Mouse (Mus musculus) layer of hippocampus, postnatal 25 days (tissue): ENCODE measurements around the gene Phf21b. TPM values are rescaled to one million over a fixed set of nuclear protein-coding genes. Genes with fewer than 3 reads are reported as not detected.

Source experiments
- DNase-seq, 2 experiments: peaks; one replicate each; pipeline ENCODE4 v3.0.0; 2022; ENCODE audit warnings: mixed read lengths in 2 of 2, low spot score in 1 of 2; ENCODE audit errors: extremely low spot score in 1 of 2
- total RNA-seq, 2 experiments: library from RNA; stranded (reverse); gene quantifications; 2 replicates each; pipeline ENCODE4 v1.2.3; 2021

The Phf21b gene
- total RNA-seq, 2 experiments from 2014 or later = 6.4 to 10.1 TPM

DNA sequence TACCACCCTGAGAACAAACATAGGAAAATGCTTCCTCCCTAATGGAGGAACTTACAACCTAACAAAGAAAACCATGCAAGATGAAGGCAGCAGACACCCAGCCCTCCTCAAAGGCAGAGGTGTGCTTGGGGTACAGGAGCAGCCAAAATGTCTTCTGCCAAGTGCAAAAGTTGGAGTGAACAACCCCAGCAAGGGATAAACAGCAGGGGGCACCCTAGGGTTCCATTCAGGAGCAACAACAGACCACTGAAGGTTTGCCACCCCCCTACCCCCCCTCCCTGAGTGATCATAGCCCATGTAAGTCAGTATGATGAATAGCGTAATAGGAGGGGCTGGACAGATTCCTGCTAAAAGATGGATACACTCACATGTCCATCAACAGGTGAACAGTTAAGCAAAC is 5.5 kb downstream of the Phf21b start:
- DNase-seq = no peak

DNA sequence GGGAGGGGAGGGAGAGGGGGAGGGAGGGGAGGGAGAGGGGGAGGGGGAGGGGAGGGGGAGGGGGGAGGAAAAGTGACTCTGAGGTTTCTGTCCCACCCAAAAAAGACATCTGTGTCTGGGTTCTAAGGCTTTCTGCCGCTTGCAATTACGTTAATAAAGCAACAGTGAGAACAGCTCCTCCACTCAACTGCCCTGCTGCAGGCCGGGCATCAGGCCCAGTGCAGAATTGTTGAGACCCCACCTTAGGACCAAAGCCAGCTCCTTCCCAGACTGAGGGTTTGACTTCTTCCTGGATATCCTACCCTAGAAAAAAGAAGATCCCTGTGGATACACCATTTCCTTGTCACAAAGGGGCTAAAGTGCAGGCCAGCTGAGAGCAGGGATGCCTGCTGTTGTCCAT is 9.6 kb downstream of the Phf21b start:
- no peak for DNase-seq

DNA sequence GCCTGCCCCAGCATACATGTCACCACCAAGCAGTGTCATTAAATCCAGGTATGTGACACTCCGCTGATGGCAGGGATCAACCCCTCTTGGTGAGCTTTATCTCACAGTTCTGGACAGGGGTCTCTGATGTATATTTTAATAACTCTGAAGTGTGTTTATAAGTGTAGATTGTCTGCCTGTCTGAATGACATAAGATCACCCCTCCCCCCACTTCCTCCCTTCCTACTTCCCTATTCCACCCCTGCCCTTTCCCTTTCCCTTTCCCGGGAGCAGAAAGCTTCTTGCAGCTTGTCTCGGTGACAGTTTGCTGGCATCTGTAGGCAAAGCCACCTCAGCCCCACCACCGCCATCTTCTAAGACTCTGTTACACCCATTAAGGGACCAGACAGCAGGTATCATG is 11.0 kb downstream of the Phf21b start:
- DNase-seq = no peak

DNA sequence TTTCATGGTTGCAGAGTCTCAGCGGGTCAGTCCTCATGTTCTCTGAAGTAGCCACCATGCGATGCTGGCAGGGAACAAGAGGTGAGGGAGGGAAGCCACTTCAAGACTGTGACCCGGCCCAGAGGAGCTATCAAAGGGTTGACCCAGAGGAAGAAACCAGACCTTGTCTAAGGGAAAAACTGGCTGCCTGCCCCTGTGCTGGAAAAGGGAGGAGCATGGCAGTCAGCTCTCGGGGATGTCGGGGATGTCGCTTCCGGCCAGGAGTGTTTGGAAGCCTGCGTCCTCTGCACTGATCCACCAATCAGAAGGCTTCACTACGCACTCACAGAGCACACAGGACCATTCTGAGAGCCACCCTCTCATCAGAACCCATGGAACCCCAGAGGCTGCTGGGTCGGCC is 12.8 kb downstream of the Phf21b start:
- no peak for DNase-seq

DNA sequence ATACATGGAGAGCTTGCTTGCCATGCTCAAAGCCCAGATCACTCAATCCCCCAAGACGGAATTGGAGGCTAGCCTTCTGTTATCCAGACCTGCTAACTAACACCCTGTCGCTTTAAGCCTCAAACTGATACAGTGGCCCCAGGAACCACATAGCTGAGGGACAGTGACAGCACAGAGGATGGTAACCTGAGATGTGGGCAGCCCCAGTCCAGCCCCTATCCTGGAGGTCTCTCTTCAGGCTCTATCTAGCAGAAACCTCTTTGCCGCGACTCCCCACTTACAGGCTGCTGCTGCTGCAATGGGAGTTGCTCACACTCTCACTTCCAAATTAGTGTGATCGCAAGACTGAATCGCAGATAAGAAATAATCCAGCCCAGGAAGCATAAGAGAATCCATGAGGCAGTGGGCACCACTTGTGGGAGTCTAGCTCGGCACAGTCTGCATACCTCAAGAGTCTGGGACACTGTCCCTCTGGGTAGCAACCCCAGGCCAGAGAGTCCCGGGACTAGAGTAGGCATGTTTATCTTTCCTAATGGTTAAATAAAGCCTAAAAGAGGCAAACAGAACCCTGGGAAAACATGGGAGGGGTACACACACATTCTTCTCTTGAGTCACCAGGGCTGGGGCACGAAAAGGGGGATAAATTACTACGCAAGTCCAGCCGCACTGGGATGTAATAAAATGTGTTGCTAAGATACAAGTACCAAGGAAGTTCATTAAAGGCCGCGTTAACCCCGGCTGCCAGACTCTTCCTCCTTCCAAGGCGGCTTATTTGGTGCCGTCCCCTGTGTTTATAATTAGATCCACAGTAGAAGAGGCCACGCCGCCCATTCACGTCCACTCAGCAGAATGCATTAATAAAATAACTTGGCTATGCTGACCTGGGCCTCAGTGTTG is 13.7 kb downstream of the Phf21b start:
- no peak for DNase-seq

DNA sequence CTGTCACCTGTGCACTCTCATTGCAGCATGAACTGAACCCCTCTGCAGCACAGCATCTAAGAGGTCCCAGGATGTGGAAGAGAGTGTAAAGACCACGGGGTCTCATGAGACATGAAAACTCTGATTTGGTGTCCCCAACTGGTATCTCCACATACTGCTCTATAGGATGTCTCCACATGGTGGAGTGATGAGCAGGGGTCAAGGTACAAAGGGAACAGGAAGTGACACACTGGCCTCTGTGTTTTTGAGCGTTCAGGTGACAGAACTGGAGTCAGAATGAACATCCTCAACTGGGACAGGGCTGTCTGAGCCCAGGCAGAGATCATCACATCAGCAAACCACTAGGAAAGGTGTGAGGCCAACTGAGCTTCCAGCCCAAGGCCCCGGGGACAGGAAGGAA is 15.3 kb downstream of the Phf21b start:
- no peak for DNase-seq

DNA sequence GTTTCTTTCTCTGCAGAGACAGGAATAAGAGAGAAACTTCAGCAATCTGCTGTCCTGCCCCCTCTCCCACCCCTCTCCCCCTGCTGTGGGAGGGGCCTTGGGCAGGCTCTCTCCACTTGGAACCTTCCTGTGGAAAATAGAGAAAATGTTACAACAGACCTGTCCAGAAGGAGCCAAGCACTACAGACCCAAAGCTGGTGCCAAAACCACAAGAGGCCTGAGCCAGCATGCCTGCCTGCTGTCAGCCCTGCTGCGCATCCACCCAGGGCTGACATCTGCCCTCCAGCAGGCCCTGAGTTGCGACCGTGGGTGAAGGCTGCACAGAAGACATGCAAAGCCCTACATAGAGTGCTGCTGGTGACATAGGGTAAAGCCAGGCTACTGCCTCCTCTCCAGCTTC is 16.3 kb downstream of the Phf21b start:
- no peak for DNase-seq

DNA sequence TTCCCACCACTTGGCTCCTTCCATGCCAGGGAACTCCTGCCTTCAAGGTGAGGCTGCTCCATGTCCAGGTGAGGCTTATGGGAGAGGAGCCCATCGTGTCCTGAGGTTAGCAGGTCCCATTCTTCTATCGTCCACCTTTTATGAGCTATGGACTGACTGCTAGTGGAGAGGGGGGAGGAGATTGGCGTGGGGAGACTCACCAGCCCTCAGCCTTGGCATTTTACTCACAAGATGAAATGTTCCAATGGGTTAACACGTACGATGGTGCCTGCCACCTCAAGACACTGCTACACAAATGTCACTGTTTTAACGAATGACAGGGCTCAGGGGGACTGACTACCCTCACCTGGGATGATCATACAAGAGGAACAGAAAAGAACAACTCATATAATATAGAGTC is 18.0 kb downstream of the Phf21b start:
- no peak for DNase-seq

DNA sequence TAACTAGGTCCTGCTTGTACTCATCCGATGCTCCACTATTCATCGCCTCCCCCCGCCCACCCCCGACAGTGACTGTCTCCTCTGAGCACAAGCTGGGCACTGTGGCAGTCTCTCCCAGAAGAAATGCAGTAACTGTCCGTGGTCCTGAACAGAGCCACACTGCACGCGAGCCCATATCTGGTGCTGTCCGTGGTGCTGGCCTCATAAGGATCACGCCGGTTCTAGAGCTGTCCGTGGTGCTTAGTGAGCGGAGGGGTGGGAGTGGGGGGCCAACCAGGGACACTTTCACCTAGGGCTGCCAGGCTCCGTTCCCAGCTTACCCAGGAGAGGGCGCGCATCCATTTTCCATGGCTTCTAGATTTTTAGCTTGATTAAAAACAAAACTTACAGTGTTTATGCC is 26.4 kb downstream of the Phf21b start:
- DNase-seq = peak; percentile 48 to 79

DNA sequence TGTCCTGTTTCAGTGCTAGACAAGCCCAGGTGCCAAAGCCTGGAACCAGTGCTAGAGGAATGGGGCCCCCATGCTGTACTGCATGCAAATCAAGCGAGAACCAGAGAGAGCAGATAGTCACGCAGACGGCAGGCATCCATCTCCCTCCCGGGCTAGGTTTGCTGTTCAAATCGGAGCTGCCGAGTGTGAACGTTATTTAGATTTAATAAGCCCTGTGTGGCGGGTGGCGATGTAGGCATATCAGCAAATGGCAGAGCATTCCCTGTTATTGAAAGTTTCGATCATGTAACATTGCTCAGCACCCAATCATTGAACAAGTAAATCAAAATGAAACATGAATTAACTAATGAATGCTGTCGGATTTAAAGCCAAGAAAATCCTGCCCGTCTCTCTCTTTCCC is 27.2 kb downstream of the Phf21b start:
- DNase-seq = no peak

DNA sequence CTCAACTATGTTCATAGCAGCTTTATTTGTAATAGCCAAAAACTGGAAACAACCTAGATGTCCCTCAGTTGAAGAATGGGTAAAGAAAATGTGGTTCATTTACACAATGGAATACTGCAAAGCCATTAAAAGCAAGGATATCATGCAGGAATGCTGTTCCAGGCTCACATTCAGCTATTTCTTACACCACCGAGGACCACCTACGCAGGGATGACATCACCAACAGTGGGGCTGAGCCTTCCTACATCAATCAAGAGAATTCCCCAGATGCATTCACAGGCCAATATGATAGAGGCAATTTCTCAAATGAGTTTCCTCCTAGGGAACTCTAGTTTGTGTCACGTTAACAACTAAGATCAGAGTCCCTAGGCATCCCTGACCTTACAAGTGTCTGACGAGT is 32.8 kb downstream of the Phf21b start:
- DNase-seq = no peak

DNA sequence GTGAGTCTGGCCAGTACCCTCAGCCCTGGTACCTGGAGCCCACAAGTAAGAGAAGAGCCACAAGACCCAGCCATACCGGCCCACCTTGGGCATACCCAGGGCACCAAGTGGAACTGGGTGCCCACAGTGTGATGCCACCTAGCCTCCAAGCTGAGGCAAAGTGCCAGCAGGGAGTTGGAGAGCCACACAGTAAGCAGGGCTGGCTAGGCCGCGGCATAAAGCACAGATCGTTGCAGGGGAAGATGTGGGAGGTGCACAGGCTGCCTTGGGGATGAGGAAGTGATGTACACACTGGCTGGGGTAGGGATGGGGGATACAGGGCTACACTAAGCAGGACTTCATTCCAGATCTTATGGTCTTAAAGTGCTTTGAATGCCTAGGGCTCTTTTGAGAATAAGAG is 35.0 kb downstream of the Phf21b start:
- no peak for DNase-seq

DNA sequence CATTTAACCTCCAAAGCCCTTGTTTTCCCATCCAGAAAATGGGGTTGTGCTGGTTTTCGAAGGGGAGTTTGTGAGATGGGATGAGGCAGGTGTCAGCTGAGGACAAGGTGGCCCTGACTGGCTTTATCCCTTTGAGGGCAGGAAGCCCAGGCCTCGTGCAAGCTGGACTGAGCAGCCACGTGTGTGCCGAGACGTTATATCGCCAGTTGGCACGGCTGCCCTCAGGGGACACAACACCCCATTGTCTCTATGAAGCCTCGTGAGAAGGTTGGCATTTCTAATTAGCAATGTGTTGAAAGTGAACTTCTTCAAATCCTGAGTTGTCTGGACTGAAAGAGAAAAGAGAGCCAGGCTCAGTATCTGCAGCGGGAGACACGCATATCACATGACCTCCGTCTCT is 37.6 kb downstream of the Phf21b start:
- DNase-seq = no peak

DNA sequence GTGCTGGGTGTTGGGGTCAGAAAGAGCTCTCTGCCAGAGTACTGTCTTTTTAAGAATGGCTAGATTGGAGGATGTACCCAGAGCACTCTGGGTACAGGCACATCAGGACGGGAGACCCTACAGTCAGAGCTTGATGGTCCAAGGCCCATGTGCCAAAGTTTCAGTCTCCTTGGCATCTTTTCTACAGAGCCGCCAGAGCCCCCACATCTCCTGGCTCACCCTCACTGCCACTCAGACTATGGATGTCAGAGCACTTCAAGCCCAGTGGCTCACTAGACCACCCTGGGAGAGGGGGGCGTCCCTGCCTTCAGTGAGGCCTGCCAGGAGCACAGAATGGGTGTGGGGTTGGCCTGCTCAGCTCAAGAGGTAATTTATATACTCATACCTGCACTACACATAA is 38.3 kb downstream of the Phf21b start:
- DNase-seq = no peak

DNA sequence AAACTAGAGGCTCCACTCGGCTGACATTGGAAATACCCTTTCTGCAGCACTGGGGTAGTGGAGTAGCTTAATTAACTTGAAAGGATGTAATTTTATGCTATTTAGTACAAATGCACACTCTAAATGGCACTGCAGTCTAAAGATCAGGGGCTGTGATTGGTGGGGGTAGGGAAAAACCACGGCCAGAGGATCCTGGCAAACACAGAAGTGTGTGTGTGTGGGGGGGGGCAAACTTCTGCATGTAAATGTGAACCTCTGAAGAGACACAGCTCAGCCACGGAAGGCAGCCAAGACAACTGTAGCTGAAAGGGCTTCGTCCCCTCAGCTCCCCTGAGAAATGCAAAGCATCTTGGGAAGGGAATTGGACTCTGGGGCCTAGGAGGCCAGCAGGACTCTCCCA is 40.7 kb downstream of the Phf21b start:
- no peak for DNase-seq

DNA sequence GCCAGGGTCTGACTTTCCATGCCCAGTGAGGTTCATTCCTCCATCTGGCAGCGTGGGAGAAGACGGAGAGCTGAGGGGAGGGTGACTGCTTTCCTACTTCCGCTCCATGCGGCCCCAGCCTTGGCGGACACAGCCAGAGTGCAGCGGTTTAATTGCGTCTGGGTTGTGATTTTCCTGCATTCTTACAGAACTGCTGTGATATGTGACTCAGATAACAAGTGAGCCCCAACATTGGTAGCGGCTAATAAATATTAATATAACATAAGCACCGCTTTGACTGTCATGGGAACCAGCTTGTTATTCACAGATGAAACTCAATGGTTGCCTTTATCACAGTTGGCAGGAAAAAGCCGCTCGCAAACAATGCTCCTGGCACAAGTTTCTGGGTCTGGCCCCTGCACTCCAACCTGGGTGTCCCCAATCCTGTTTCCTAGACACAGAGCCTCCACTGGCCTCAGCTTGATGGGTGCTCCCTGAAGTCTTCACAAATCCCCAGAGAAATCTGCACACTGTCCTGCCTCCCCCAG is 43.0 kb downstream of the Phf21b start:
- DNase-seq = peak in 1 of 2 experiments; percentile 16

DNA sequence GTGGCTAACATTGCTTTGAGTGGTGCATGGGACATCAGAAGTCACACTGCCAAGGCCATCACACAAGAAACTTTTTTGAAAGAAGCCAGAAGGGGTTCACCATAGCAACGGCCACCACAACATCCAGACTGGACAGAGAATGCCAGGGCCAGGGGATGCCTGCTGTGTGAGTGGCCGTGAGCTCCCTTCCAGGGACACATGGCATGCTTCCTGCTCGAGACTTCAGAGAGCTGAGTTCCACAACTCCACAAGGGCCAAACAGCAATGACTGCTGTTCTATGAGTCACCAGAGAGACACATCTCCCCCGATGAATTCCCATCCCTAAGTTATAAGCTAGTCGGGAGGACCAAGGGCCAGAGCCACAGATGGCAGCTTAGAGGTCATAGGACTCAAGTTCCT is 44.7 kb downstream of the Phf21b start:
- no peak for DNase-seq

DNA sequence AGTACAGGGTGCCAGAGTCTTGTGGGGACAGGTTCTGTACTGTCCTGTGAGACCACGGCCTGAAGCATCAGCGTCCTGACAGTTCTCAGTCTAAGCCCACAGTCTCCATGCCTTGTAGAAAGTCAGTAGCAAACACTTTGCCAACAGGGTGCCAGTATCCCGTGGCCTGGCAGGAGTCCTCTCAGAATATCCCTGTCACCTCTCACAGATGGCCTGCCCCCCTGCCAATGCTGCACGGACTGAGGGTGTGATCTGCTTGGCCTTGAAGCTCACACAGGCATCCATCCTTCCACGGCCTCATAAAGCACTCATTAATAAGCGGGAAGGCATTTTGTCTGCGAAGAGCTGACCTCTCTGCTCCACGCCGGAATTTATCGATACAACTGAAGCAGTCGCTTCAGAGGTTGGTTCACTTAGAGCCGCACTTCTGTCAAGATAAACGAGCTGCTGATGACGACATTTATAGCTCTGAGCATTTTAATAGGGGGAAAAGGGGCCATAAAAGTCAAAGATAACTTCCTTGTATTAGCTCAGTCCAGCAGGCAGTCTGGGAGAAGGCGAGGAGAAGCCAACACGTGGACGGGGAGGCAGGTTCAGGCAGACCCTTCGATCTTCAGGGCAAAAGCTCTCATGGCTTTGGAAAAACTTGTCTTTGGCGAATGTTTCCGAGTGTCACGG is 46.4 kb downstream of the Phf21b start:
- DNase-seq = no peak

DNA sequence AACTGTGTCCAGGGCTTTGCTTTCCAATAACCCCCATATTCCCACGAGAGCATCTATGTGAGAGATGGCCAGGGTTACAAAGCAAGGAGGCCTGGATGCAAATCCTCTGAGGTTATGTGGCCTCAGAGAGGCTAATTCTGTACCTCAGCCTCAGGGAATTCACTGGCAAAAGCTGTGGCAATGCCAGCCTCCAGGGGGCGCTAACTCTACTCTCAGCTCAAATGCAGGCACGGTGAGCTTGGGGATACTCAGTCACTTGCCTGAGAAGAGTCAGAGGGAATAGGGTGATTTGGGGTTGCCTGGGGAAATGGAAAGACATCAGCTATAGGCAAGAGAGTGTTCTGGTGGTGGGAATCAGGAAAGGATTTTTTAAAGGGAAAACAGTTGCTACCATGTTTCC is 52.2 kb downstream of the Phf21b start:
- DNase-seq = peak; percentile 64 to 89

DNA sequence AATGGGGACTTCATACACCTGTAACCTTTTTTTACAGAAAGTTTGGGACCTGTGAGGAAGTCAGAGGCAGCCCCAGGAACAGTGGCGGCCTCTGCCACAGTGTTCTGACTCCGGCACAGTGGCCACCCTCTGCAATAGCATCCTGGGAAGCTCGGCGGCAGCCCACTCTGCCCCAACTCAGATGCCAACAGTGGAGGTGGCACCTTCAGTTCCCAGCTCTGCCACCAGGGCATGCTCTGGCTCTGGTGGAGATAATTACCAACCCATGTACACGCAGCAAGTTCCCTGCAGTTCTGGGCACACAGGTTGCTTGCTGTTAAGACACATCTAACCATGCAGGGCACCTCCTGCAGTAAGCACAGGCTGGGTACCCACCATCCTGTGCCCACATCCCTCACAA is 55.7 kb downstream of the Phf21b start:
- DNase-seq = peak in 1 of 2 experiments; percentile 56

DNA sequence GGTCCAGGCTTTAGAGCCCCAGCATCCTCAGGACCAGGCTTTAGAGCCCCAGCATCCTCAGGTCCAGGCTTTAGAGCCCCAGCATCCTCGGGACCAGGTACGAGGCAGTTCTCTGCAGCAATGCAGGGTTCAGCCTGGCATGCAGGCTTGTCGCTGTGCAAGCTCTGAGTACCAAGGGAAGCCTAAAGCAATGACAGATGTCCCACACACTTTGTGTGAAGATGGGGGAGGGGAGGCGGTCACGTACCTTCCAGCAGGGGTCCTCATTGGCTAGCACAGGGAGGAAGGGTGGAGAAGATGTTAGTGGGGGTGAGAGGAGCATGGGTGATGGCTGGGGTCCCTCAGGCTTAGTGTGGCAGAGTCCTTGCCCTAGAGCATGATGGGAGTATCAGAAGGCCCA is 62.2 kb downstream of the Phf21b start:
- DNase-seq = no peak

DNA sequence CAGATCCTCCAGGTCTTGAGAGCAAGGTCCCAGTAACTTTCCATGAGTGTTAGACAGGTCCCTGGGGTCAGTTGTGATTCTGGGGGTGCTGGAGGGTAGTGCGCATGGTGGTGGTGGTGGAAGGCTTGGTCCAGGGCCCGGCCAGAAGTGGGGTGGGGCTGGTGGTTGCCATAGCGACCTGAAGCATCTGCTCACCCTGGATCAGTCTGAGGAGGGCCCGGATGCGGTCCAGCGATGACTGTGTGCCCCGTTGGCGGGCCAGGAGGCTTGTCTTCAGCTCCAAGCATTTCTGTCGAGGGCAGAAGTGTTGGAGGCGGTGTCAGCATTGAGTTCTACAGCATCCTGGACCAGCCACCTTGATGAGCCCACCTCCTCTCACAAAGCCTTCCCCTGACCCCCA is 68.7 kb downstream of the Phf21b start:
- DNase-seq = no peak
